Mouse (Mus musculus): ENCODE data around the gene Pabpc1l.

The Pabpc1l gene

DNA sequence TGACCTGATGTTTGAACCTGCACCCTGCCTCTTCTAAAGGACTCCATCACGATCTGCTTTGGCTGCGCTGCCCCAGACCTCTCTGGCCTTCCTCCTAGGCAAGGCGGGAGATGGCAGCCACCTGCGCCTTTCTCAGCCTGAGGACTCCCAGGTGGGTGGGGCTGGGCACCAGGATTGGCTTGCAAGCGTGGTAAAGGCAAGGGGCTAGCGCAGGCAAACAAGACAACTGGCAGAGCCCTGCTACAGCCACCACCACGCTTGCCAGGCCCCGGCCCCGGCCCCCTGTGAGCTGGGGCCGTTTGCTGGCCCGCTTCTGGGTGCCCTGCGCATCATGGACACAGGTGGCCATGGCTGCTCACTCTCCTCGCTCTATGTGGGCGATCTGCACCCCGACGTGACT, at the start of gene Pabpc1l:
Gene Pabpc1l (plus strand): TSS at position 301 of the 400 bp plus-strand sequence.
- no peak for ATAC-seq (ENCODE audit: low TSS enrichment)

DNA sequence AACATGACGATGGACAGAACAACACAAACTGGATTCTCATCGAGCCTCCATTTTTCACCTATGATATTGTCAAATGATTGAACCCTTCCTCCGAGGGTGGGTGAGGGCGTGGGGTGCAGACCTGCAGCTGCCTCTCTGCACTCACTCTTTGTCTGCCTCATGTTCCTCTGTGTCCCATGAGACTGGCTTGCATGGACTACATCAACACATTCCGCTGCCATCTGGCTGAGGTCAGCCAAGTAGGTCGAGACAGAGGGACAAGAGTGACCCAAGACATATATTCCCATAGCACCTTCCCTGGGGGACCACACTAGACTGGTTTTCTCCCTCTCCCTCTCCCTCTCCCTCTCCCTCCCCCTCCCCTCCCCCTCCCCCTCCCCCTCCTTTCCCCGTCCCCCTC, 48.8 kb upstream of the Pabpc1l start:
- no peak for ATAC-seq (ENCODE audit: low TSS enrichment)

- no peak for ATAC-seq (ENCODE audit: low TSS enrichment)
Observed at GRCm38 (mm10) chr2:163987233-163987632, 38.0 kb upstream of the Pabpc1l start.

DNA sequence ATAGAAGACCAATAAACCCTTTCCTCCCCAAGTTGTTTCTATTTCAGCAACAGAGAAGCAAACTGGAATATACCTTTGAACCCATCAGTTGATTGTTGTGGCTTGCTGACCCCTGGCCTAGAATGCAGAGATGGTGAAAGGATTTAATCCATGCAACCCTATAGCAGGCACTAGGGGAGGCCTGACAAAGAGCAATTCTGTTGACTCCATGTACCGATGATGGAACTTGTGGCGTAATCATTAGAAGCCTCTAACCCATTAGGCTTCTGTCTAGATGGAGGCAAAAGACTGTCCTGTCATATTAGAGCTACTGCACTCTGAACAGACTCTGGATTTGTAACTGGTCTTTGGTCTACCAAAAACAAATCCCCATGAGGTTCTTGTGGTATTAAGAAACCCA, 32.4 kb upstream of the Pabpc1l start:
- no peak for ATAC-seq (ENCODE audit: low TSS enrichment)

DNA sequence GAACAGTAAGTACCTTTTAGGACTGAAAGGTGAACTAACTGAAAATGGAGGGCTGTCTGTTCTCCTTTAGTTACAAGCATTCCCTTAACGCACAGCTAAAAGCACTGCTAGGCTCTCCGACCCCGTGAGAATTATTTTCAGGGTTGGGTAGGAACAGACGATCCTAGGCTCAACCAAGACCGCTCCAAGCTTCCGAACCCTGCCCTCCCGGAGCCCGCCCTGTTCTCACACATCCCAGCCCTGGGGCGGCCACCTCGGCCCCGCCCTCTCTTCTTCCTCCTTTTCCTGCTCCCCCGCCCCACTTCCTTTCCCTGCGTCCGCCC, 30.6 kb upstream of the Pabpc1l start, which contains the start of gene Ywhab:
Gene Ywhab (plus strand): TSS at position 307 of the 323 bp plus-strand sequence.
- no peak; the same call in 1 of the 2 replicates for ATAC-seq (ENCODE audit: low TSS enrichment)

DNA sequence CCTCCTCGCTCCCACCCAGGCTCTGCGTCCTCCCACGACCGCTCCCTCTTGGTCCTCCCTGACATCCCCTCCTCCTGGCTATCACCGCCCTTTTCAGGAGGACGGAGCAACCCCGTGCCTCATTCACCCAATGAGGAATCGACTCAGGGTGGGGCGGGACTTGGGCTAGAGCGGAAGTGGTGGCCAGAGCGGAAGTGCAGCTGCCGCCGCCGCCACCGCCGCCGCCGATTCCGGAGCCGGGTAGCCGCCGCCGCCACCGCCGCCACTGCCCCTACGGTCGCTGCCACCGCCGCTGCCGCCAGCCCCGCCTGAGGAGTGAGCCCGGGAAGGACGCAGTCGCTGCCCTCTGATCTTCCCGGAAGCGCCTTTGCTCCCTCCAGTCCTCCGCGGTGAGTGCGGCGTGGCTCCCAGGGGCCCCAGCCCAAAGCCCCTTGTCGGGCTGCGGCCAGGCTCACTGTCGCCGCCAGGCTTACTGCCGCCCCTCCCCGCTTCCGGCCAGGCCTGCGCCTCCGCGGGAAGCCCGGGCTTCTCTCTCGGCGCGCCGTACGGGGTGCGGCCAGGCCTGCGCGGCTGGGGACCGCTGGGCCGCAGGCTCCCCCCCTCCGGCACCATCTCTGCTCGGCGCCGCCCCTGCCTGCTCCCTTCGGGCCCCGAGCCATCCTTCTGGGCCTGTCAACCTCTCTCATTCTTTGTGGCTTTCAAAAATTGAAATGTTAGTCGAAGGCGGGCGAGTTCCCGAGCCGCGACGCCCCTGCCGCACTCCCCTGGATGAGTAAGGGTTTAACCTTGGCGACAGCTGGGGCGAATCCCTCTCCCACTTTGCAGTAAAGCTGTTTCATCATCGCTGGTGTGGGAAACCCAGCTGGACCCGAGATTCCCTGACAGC, 30.0 kb upstream of the Pabpc1l start:
- peak; percentile 96 for ATAC-seq (ENCODE audit: low TSS enrichment)

DNA sequence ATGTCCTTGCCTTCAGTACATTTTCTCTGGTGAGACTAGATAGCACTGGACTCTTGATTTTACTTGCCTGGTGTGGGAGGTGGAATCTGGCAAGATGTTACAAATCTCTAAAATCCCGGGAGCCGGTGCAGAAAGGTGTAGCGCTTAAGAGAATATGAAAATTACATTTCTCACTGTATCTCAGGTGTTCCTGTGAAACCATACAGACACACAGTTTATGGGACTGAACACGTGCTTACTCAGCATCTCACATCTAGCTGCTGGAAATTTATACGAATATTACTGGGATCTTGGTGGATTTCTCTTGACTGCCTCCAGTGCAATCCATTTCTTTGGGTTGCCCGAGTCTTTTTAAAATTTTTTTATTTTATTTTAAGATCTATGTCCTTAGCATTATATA, 29.0 kb upstream of the Pabpc1l start:
- no peak for ATAC-seq (ENCODE audit: low TSS enrichment)

DNA sequence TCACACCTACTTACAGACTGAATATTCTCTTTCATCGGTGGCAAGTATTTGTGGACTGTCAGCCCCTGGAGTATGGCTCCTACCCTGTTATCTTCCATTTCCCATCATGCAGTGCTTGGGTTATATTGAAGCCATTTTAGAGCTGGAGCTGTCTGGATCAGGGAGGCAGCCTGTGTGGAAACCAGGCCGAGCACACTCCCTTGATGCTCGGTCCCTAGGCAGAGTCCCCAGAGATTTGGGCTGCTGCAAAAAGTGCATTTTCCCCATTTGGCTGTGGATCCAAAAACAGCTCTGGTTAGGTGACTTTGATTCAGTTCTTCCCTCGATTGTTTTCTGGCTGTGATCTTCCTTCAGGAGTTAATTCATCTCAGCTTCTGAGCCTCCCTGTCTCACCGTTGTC, 28.4 kb upstream of the Pabpc1l start:
- no peak for ATAC-seq (ENCODE audit: low TSS enrichment)

GRCm38 (mm10) chr2:163998981-163999380, 26.3 kb upstream of the Pabpc1l start:
- ATAC-seq (ENCODE audit: low TSS enrichment), result no peak

- peak; percentile 87 for ATAC-seq (ENCODE audit: low TSS enrichment)
Observed at GRCm38 (mm10) chr2:164002637-164003036, 22.6 kb upstream of the Pabpc1l start.

DNA sequence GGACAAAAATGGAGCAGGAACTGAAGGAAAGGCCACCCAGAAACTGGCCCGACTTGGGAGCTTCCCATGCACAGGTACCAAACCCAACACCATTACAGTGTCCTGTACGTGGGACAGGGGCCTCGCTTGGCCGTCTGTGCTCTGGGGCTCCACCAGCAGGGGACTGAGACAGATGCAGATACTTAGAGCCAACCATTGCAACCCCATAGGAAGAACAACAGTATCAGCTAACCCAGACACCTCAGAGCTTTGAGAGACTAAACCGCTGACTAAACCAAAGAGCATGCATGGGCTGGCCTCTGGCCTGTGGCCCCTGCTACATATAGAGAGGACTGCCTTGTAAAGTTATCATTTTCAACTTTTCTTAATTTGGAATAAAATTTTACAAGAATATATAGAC, 20.7 kb upstream of the Pabpc1l start:
- no peak for ATAC-seq (ENCODE audit: low TSS enrichment)

DNA sequence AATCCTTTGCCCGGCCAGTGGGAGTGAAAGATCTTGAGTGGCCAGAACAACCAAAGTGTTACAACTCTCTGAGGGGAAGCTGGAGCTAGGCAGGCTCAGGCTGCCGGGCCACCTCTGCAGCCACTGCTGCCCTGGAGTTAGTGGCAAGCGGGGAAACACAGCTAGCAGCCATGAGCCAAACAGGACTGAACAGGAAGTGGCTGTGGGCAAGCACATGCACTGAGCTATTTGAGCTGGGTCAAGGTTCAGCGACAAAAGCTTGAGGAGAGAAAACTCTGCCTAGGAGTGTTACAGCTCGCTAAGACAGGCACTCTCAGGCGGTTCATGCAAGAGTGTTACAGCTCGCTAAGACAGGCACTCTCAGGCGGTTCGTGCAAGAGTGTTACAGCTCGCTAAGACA, 18.3 kb upstream of the Pabpc1l start:
- ATAC-seq (ENCODE audit: low TSS enrichment), result no peak

GRCm38 (mm10) chr2:164007547-164007946, 17.7 kb upstream of the Pabpc1l start:
- ATAC-seq (ENCODE audit: low TSS enrichment), result no peak

DNA sequence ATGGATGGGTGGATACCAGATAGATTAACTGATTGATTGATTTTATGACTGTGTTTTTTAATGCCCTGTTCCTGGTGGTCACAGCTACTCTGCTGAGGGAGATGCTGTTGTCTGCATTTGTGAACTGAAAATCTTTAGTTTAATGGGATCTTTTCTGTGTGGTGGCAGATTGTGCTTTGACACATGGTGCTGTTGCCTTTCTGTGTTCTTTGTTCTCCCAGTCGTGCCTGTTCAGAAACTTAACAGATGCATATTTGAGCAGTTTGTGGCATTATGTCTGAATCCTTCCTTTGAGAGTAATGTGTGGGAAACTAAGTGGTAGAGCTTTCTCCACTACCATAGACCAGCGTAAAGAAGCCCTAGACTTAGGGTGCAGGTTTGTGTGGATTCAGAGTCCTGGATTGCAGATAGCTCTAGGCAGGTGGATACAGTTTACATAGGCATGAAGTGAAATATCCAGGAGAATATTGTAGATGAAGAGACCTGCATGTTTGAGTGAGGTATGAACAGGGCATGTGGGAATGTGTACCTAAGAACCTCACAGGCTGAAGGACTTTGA, 17.2 kb upstream of the Pabpc1l start:
- ATAC-seq (ENCODE audit: low TSS enrichment), result peak; percentile 50

- peak; percentile 66 for ATAC-seq (ENCODE audit: low TSS enrichment)
Observed at GRCm38 (mm10) chr2:164009227-164009626, 16.0 kb upstream of the Pabpc1l start.

GRCm38 (mm10) chr2:164010496-164010895, 14.8 kb upstream of the Pabpc1l start:
- ATAC-seq (ENCODE audit: low TSS enrichment), result no peak

DNA sequence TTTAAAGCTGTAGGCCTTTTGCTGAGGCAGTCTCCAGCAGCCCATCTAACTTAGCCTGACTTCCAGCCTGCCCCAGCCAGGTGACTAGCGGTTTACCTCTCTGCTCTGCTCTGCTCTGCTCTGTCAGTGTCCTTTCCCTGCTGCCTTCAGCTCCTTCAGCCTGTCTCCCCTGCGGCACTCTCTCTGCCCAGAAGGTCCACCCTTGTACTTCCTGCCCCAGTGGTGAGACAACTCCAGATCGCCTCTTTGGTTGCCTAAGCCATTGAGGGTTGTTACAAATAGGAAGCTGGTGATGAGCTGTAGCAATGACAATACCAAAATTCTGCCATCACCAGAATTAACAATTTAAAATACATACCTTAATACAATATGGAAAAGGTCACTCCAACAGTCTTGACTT, 14.3 kb upstream of the Pabpc1l start:
- ATAC-seq (ENCODE audit: low TSS enrichment), result no peak

GRCm38 (mm10) chr2:164015304-164015703, 9.9 kb upstream of the Pabpc1l start:
- no peak for ATAC-seq (ENCODE audit: low TSS enrichment)

GRCm38 (mm10) chr2:164018910-164019309, 6.3 kb upstream of the Pabpc1l start:
- ATAC-seq (ENCODE audit: low TSS enrichment), result peak; percentile 54; the same call in 1 of the 2 replicates

DNA sequence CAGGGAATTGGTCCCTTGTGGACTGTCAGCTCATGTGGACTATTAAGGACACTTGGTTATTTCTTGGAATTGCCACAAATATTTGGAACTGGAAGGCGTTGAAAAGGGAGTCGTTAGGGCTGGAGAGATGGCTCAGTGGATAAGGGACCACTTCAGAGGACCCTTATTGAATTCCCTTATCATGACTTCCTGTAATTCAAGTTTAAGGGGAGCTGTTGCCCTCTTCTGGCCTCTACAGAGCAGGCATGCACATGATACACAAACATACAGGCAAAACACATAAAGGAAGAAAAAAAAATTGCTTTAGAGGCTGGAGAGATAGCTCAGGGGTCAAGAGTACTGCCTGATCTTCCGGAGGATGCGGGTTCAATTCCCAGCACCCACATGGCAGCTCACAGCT, 5.3 kb upstream of the Pabpc1l start:
- no peak for ATAC-seq (ENCODE audit: low TSS enrichment)

DNA sequence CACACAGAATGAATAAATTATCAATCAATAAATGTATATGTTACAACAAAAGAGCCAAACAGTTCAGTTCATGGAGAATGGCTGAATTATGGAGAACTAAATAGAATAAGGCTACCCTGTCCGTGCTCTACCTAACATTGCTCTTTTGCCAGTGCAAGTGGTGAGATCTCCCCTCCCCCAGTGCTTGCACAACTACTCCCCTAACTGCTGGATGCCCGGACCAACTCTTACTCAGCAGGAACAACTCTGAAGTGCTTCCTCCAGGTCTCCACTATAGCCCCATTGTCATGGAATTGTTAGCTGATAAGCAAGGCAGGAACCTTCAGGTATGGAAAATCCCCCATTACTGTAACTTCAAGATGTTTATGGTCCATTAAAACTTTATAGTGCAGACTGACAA, 3.1 kb upstream of the Pabpc1l start:
- ATAC-seq (ENCODE audit: low TSS enrichment), result no peak

DNA sequence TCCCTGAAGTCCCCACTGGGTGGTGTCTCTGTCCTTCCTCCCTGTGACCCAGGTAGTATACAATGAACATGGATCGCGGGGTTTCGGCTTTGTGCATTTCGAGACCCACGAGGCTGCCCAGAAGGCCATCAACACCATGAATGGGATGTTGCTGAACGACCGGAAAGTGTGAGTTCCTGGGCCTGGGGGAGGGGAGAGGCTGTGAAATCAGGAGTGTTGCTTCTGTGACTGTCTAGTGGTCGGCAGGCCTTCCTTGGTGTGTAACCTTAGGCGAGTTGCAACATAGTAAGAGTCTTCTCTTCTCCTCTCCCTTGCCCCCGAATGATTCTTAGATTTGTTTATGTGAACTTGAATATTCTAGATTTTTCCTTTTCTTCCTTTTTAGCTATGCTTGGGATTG, 5.9 kb downstream of the Pabpc1l start:
- ATAC-seq (ENCODE audit: low TSS enrichment), result no peak

- no peak for ATAC-seq (ENCODE audit: low TSS enrichment)
Observed at GRCm38 (mm10) chr2:164032973-164033372, 7.7 kb downstream of the Pabpc1l start.
